Mouse (Mus musculus) kidney, adult 18-20 months (tissue): ENCODE results near the gene Kcns3.
"Not testable (repeated sequence)": the region's sequence is repeated elsewhere in the genome, so short reads cannot be mapped to it uniquely, and the experiment has no call there.

Source experiments
- DNase-seq: peaks from one replicate; pipeline ENCODE4 v3.0.0; 2021

Kcns3 gene

DNA sequence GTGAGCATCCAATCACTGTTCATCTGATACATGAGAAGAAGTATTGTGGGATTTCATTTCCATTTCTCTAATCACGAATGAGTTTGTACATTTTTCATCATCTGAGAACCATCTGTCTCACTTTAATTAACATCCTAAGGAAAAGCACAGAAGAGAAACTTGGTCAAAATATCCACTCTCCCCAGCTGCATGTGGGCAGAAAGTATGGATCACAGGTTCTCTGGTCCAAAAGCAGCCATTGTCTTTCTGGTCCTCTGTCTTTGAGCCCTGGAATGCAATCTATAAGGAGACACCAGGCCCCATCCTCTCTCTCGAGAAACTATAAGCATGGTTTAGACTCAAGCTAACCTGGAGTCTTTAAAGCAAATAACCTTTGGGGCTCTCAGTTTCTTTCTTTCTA is 79.8 kb downstream of the Kcns3 start:
- DNase-seq: no peak

DNA sequence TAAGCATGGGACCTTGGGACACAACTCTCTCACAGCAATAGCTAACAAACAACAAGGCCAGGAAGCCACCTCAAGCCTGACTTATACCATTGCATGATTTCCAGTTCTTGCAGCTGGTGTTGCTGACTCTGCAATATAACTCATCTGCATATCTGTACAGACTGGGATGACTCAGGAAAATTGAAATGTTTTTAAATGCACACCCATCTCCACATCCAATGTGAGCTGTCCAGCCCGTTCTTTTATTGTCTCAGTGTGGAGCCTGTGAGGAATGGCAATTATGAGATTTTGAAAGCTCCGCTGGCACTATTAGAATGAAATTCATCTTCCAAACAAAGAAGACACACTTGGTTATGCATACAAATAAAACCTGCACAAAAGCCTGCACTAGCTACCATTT is 84.0 kb downstream of the Kcns3 start:
- DNase-seq: no peak

DNA sequence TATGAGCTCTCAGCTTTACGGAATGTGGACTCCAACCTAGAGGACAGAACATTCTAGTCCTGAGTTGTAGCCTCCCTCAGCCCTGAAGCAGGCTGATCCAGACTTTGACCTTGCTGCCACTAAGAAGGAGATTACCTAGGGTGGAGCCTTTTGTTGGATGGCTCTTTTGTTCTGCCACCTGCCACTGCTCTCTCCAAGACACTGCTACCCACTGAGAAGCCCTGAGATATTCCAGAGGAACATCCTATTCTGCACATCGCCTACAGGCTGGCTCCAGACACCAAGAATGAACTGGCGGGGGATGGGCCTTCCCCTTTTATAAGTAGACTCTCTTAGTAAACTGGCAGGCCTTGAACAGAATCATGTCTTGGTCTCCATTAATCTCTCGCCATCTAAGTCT is 98.2 kb downstream of the Kcns3 start:
- not testable (repeated sequence) for DNase-seq

DNA sequence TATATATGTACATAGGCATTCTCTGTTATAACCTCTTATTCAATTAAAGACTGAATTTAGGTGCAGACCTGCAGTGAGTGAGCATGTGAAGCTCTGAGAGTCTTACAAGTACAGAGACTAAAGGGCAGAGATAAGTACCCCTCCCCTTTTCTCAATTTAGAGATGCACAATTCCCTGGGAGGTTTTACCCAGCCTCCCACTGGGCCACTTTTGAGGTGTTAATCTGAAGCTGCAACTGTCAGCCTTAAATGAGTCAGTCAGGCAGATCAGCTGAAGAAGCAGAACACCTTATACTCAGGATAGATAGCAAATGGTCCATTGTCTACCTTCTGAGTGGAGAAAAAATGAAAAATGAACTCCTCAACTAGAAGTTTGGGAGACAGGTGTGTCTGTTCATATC is 109.0 kb downstream of the Kcns3 start:
- no peak for DNase-seq
